Mouse (Mus musculus): ENCODE data around the gene Jmjd8.

Jmjd8 gene

DNA sequence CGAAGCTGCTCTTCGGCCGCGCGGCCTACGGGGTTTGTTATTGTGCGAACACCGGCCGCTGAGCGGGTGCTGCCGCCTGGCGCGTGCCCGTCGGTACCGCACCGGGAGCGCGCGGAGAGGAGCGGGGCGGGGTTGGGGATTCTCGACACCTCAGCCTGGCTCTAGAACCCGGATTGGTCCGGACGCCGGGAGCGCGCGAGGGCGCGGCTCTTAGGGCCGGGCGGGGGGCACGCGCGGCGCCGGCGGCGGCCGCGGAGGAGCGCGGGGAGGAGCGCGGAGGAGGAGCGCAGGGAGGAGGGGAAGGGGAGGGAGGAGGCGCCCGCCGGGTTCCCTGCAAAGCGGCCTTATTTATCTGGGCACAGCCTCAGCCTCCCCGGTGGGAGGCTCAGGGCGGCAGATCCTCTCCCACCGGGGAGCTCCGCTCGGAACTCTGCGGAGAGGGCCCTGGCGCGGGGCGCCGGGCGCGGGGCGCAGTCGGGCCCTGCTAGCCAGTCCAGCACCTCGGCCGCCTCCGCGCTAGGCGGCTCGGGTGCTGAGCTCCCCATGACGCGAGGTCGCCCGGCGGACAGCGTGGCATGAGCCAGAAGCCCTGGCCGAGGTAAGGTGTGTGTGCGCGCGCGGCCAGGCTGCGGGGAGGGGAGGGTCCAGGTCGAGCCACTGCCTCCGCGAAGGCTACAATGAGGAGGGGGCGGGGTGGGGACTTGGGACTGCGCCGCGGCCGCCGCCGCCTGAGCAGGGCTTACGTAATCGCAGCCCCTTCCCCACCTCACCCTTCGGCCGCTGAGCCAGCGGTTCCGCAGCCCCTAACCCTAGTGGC lies 19.7 kb upstream of the Jmjd8 start, which contains the start of gene Fbxl16:
Fbxl16 (plus strand) TSS at position 297 of the 817 bp plus-strand sequence.
- DNase-seq (ENCODE audit: low spot score in 2 of 2): no peak

- no peak for DNase-seq (ENCODE audit: low spot score in 2 of 2)
Measured at GRCm38 (mm10) chr17:25809606-25810340, 18.9 kb upstream of the Jmjd8 start.

GRCm38 (mm10) chr17:25810890-25811289 lies 17.8 kb upstream of the Jmjd8 start:
- DNase-seq (ENCODE audit: low spot score in 2 of 2): no peak

GRCm38 (mm10) chr17:25813471-25813870 lies 15.2 kb upstream of the Jmjd8 start:
- peak; percentile 61 to 62 for DNase-seq (ENCODE audit: low spot score in 2 of 2)

GRCm38 (mm10) chr17:25817662-25818061 lies 11.0 kb upstream of the Jmjd8 start:
- no peak for DNase-seq (ENCODE audit: low spot score in 2 of 2)

GRCm38 (mm10) chr17:25818851-25819780 lies 9.6 kb upstream of the Jmjd8 start:
- DNase-seq (ENCODE audit: low spot score in 2 of 2): no peak

DNA sequence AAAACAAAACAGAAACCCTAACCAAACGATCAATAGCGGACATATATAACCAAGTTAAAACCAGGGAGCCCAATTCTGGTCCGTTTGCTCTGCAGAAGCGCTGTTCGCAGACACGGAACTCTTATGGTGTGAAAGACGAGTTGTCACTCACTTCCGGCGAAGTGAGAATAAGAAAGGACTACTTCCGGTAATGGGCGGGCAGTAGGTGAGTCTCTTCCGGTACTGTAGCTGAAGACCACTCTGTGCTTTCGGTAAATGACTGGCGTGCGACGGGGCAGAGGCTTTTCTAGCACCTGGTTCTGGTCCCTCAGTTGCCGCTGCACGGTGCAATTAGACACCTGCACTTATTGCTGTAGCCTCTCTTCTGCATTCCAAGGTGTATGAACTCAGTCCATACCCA lies 5.2 kb upstream of the Jmjd8 start, which contains the start of gene Wdr24:
Wdr24 (plus strand) TSS at position 176 of the 400 bp plus-strand sequence.
- peak; percentile 75 to 84 for DNase-seq (ENCODE audit: low spot score in 2 of 2)

DNA sequence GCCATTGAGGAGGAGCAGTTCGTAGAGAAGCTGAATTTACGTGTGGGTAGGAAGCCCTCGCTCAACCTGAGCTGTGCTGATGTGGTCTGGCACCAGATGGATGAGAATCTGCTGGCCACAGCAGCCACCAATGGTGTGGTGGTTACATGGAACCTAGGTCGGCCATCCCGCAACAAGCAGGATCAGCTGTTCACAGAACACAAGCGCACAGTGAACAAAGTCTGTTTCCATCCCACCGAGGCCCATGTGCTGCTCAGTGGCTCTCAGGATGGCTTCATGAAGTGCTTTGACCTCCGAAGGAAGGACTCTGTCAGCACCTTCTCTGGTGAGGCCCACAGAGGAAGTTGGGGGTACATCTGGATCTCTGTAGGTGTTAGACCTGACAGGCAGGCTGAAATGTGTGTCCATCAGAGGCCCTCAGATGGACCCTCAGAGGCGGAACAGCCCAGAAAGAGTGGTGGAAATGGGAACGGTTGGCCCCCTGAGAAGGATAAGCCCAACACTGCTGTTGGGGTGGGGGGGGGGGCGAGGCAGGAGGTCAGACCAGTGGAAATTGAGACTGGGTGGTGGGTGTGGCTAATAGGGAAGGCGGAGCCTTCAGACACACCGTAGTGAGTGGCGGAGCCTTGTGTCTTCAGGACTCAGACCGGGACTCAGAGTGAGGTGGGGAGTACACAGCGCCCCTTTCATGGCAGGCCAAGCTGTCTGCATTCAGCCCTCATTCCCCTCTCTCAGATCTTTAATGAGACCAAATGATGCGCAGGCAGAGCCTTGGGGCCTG lies 4.1 kb upstream of the Jmjd8 start:
- DNase-seq (ENCODE audit: low spot score in 2 of 2): no peak

- DNase-seq (ENCODE audit: low spot score in 2 of 2): no peak
Measured at GRCm38 (mm10) chr17:25825311-25825710, 3.4 kb upstream of the Jmjd8 start.

GRCm38 (mm10) chr17:25825984-25826570 lies 2.6 kb upstream of the Jmjd8 start:
- DNase-seq (ENCODE audit: low spot score in 2 of 2): no peak

DNA sequence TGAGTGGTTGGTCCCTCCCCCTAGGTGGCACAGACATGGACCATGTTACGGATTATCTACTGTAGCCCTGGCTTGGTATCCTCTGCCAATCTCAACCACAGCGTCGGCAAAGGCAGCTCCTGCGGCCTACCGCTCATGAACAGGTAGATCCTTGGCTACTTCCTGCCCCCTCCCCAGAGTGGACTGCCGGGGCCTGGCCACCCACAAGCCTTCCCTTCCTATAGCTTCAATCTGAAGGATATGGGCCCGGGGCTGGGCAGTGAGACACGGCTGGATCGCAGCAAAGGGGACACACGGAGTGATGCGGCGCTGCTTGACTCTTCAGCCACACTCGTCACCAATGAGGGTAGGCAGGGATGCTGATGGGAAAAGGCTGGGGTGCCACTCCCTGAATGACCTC lies 1.7 kb upstream of the Jmjd8 start:
- DNase-seq (ENCODE audit: low spot score in 2 of 2): no peak

DNA sequence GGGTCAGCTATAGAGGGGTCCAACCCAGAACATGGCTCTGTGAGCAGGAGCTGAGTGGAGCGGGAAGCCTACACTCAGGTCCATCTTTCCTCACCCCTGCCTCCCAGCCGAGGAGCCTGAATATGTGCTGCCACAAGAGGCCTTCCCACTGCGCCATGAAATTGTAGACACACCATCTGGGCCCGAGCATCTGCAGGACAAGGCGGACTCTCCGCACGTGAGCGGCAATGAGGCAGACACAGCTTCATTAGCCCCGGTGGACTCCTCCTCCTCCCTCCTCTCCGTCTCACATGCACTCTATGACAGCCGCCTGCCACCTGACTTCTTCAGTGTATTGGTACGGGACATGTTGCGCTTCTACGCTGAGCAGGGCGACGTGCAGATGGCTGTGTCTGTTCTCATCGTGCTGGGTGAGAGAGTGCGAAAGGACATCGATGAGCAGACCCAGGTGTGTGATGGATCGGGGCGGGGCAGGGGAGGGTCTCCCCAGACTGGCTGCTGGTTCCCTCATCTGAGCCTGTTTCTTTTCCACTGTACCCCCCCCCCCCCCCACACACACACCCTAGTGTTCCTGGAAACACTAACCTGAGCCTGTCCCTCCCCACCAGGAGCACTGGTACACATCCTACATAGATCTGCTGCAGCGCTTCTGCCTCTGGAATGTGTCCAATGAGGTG lies 983 bp upstream of the Jmjd8 start:
- DNase-seq (ENCODE audit: low spot score in 2 of 2): no peak

GRCm38 (mm10) chr17:25828223-25828594 lies 458 bp upstream of the Jmjd8 start:
- DNase-seq (ENCODE audit: low spot score in 2 of 2): no peak

GRCm38 (mm10) chr17:25829558-25830017 lies 921 bp downstream of the Jmjd8 start:
- no peak for DNase-seq (ENCODE audit: low spot score in 2 of 2)

GRCm38 (mm10) chr17:25830200-25830753 lies 1.6 kb downstream of the Jmjd8 start:
- no peak for DNase-seq (ENCODE audit: low spot score in 2 of 2)

GRCm38 (mm10) chr17:25830806-25831431 lies 2.3 kb downstream of the Jmjd8 start:
- DNase-seq (ENCODE audit: low spot score in 2 of 2): no peak

GRCm38 (mm10) chr17:25831451-25832281 lies 3.0 kb downstream of the Jmjd8 start:
- no peak for DNase-seq (ENCODE audit: low spot score in 2 of 2)

Measured in spleen, postnatal 36 days (tissue).